Mouse (Mus musculus): ENCODE measurements at regions not wholly inside any gene's neighbourhood (a gene's known extent, or its start where the extent isn't known, plus 50 kb on each side); places are given as distances from the start of the nearest gene placed in this dataset.

DNA sequence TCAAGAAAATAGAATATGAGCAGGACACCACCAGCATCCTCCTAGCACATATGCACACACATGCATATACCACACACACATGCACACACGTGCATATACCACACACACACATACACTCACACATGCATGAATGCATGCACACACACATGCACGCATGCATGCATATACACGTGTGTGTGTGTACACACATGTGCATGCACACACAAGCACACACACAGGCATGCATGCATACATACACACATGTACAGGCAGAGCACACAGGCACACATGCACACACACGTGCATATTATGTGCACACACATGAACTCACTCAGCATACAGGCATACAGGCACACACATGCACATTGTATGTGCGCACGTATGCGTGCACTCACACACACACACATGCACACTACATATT is 275.7 kb upstream of the Sash1 start:
- peak overlapping the region in 1 of 3 experiments; percentile 50 for H3K4me3 ChIP-seq (replicated peaks in 1 of 3; ENCODE audit: low read depth in 2 of 3, low read length in 2 of 3, poor library complexity in 1 of 3)
- 0 out of 2 replicates have a peak overlapping the region, but pooled peaks have one; percentile 48 for H3K27ac ChIP-seq (ENCODE audit: insufficient read depth, low read depth)
- TF ChIP-seq SMC3 (IDR thresholded peaks at IDR 0.05; ENCODE audit: low read depth, low read length) (no peak), MEF2A (IDR thresholded peaks at IDR 0.05; ENCODE audit: borderline replicate concordance, low read depth, low read length) (no peak), EP300 (IDR thresholded peaks at IDR 0.05; ENCODE audit: low read length) (no peak), IRF4 (IDR thresholded peaks at IDR 0.05; ENCODE audit: low read depth, low read length) (no peak), SIN3A (IDR thresholded peaks at IDR 0.05; ENCODE audit: low read length) (no peak), RCOR1 (conservative IDR thresholded peaks at IDR 0.05; ENCODE audit: low read depth, low read length) (no peak), MAFK (IDR thresholded peaks at IDR 0.05; ENCODE audit: insufficient replicate concordance, low read length) (no peak), ETS1 (conservative IDR thresholded peaks at IDR 0.05; ENCODE audit: low read depth, low read length) (no peak), MAZ (IDR thresholded peaks at IDR 0.05; ENCODE audit: low read depth, low read length) (no peak), MYC (IDR thresholded peaks at IDR 0.05; ENCODE audit: low read depth, low read length) (no peak), MAX (IDR thresholded peaks at IDR 0.05; ENCODE audit: low read length) (no peak), HCFC1 (IDR thresholded peaks at IDR 0.05; ENCODE audit: low read depth, low read length) (no peak), POLR2AphosphoS2 (IDR thresholded peaks at IDR 0.05; ENCODE audit: low read depth, low read length) (no peak), PAX5 (IDR thresholded peaks at IDR 0.05; ENCODE audit: low read length) (no peak)
- no peaks in the 10 kb centered on the region for H3K9me3 ChIP-seq (replicated peaks; ENCODE audit: low read length)
- no peaks in the 10 kb centered on the region for H3K36me3 ChIP-seq (replicated peaks in 1 of 2; ENCODE audit: control insufficient read depth in 1 of 2, insufficient read depth in 1 of 2, low read length in 1 of 2)
- H3K4me2 ChIP-seq (ENCODE audit: insufficient read depth, low read depth, poor library complexity, severe bottlenecking) = no peak overlapping the region
- peaks cover 0 to 4% of the 10 kb centered on the region in 2 experiments; a peak in 2 of 4 replicates for H3K4me1 ChIP-seq (ENCODE audit: control insufficient read depth in 1 of 2, insufficient read depth in 2 of 2)
- no peak overlapping the region for H3K9ac ChIP-seq (ENCODE audit: insufficient read depth, low read depth)
- no peaks in the 10 kb centered on the region for H3K27me3 ChIP-seq (replicated peaks)
- no peak for DNase-seq (ENCODE audit: extremely low read depth)
- no peaks in the 10 kb centered on the region for H3K79me2 ChIP-seq (replicated peaks; ENCODE audit: control insufficient read depth, extremely low read depth, insufficient read depth, poor library complexity, severe bottlenecking)
- in situ Hi-C loops (cut with MboI; ENCODE audit: low pct_ligation_motif_present, low pct_unique_long_range_greater_than_20kb, low sequenced_read_pairs) (no loop called here), dilution Hi-C loops (cut with MboI; ENCODE audit: extremely low pct_ligation_motif_present, extremely low pct_unique_long_range_greater_than_20kb, low sequenced_read_pairs) (no loop called here)

GRCm38 (mm10) chr10:9157299-9158215 is 271.7 kb upstream of the Sash1 start:
- Histone ChIP-seq H3K36me3 (replicated peaks in 1 of 2; ENCODE audit: control insufficient read depth in 1 of 2, insufficient read depth in 1 of 2, low read length in 1 of 2) (no peaks in the 10 kb centered on the region), H3K9ac (ENCODE audit: insufficient read depth, low read depth) (no peak overlapping the region), H3K4me2 (ENCODE audit: insufficient read depth, low read depth, poor library complexity, severe bottlenecking) (no peak overlapping the region), H3K27ac (ENCODE audit: insufficient read depth, low read depth) (no peak overlapping the region), H3K79me2 (replicated peaks; ENCODE audit: control insufficient read depth, extremely low read depth, insufficient read depth, poor library complexity, severe bottlenecking) (no peaks in the 10 kb centered on the region), H3K4me1 (ENCODE audit: control insufficient read depth in 1 of 2, insufficient read depth in 2 of 2) (peaks cover 0 to 4% of the 10 kb centered on the region in 2 experiments; a peak in 2 of 4 replicates), H3K4me3 (replicated peaks in 1 of 3; ENCODE audit: low read depth in 2 of 3, low read length in 2 of 3, poor library complexity in 1 of 3) (no peak overlapping the region), H3K9me3 (replicated peaks; ENCODE audit: low read length) (no peaks in the 10 kb centered on the region), H3K27me3 (replicated peaks) (no peaks in the 10 kb centered on the region)
- TF ChIP-seq MEF2A (IDR thresholded peaks at IDR 0.05; ENCODE audit: borderline replicate concordance, low read depth, low read length) = no peak
- TF ChIP-seq MAZ (IDR thresholded peaks at IDR 0.05; ENCODE audit: low read depth, low read length) = no peak
- TF ChIP-seq NELFE (IDR thresholded peaks at IDR 0.05; ENCODE audit: low read depth, low read length) = no peak
- TF ChIP-seq SMC3 (IDR thresholded peaks at IDR 0.05; ENCODE audit: low read depth, low read length) = no peak
- no peak for TF ChIP-seq CTCF (conservative IDR thresholded peaks at IDR 0.05 in 1 of 2, IDR thresholded peaks at IDR 0.05 in 1 of 2; ENCODE audit: low read depth in 2 of 2, low read length in 2 of 2)
- TF ChIP-seq ZC3H11A (IDR thresholded peaks at IDR 0.05; ENCODE audit: low read depth, low read length) = no peak
- TF ChIP-seq PAX5 (IDR thresholded peaks at IDR 0.05; ENCODE audit: low read length) = no peak
- no peak for TF ChIP-seq ELF1 (IDR thresholded peaks at IDR 0.05; ENCODE audit: low read depth, low read length)
- TF ChIP-seq CHD2 (IDR thresholded peaks at IDR 0.05; ENCODE audit: low read length) = no peak
- no peak for TF ChIP-seq TBP (conservative IDR thresholded peaks at IDR 0.05; ENCODE audit: low read depth, low read length)
- no peak for TF ChIP-seq KAT2A (IDR thresholded peaks at IDR 0.05; ENCODE audit: insufficient replicate concordance, low read length)
- TF ChIP-seq IRF4 (IDR thresholded peaks at IDR 0.05; ENCODE audit: low read depth, low read length) = no peak
- TF ChIP-seq POLR2A (IDR thresholded peaks at IDR 0.05; ENCODE audit: low read depth, low read length) = no peak
- no peak for TF ChIP-seq ZMIZ1 (IDR thresholded peaks at IDR 0.05; ENCODE audit: low read depth, low read length)
- no peak for TF ChIP-seq JUN (IDR thresholded peaks at IDR 0.05; ENCODE audit: insufficient read depth, low read depth, low read length)
- no peak for DNase-seq (ENCODE audit: extremely low read depth)
- in situ Hi-C loops (cut with MboI; ENCODE audit: low pct_ligation_motif_present, low pct_unique_long_range_greater_than_20kb, low sequenced_read_pairs) (no loop called here), dilution Hi-C loops (cut with MboI; ENCODE audit: extremely low pct_ligation_motif_present, extremely low pct_unique_long_range_greater_than_20kb, low sequenced_read_pairs) (no loop called here)

Data from CH12.LX (cell line).